Mouse (Mus musculus): Measurements from ENCODE around the gene Bud23. TPM values are rescaled to one million over a fixed set of nuclear protein-coding genes. Genes with fewer than 3 reads are reported as not detected.
"Not testable (repeated sequence)": the region's sequence is repeated elsewhere in the genome, so short reads cannot be mapped to it uniquely, and the experiment has no call there.

Gene Bud23
- polyA plus RNA-seq, 1 experiment from 2014 or later = 179 TPM

DNA sequence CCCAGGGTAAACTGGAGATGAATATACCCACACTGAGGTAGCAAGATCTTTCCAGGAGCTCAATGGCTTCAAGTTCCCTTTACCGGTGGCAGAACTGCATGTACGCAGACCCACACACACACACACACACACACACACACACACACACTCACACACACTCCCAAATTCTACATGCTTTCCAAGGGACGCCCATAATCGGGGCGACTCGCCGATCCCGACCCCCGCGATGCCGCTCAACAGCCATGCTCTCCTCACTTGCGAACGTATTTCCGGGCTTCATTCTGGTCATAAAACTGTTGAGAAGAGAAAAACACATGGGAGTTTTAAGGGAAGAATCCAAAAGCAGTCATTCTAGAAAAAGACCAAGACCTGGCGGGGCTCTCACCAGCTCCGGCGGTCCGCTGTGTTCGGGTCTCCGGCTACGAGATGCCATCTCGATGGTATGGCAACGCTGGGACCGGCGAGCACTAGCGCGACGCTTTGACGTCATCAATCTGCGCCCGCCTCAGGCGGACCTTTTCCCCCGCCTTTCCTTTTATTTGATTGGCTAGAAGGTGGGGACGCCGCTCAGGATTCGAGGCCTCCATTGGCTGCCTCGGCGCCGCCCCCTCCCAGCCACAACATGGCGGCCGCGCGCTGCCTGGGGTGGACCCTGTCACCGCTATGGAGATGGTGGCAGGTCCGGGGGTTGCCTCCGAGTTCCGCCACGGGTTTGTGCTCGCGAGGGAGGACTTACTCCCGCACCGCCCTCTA is 954 bp downstream of the Bud23 start, which contains the start of gene Dnajc30:
TSS of gene Dnajc30 (plus strand) at position 574 of the 753 bp plus-strand sequence.
- Histone ChIP-seq H3K27ac (replicated peaks) (peak within 1 kb of the TSS; percentile 87), H3K9me3 (replicated peaks) (no peaks in the 10 kb centered on the region), H3K27me3 (ENCODE audit: low read depth, poor library complexity, severe bottlenecking) (no peaks in the 10 kb centered on the region), H3K4me1 (peaks cover 27% of the 10 kb centered on the region), H3K4me3 (peak within 1 kb of the TSS; percentile 88), H3K36me3 (peaks cover 63% of the 10 kb centered on the region)
- peak; percentile 97 for DNase-seq (ENCODE audit: low spot score)
- WGBS = under 1% methylated on average over 52 of the region's 52 CpGs

DNA sequence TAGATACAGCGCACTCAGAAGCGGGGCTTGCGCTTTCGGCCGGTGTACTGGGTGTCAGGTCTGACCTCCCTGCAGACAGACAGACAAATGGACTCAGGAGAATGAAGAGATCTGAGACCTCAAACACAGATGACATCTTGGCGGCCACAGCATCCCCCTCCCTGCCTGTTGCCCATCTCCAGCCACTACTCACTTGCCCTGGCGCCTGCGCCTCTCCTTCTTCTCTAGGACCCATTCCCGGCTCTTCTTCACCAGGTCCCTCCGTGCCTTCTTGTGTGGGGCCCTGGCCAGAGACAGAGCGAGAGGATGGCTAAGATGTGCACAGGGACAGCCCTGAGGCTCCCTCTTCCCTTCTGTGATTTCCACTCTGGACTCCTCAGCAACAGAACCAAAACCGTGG is 11.4 kb downstream of the Bud23 start:
- no peak for DNase-seq (ENCODE audit: low spot score)
- no peak overlapping the region for H3K27ac ChIP-seq (replicated peaks)
- no peak overlapping the region for H3K4me3 ChIP-seq
- H3K27me3 ChIP-seq (ENCODE audit: low read depth, poor library complexity, severe bottlenecking) = no peaks in the 10 kb centered on the region
- no peaks in the 10 kb centered on the region for H3K4me1 ChIP-seq
- H3K36me3 ChIP-seq = peaks cover 97% of the 10 kb centered on the region
- H3K9me3 ChIP-seq (replicated peaks) = no peaks in the 10 kb centered on the region
- 94% methylated on average over 12 of the region's 12 CpGs for WGBS

DNA sequence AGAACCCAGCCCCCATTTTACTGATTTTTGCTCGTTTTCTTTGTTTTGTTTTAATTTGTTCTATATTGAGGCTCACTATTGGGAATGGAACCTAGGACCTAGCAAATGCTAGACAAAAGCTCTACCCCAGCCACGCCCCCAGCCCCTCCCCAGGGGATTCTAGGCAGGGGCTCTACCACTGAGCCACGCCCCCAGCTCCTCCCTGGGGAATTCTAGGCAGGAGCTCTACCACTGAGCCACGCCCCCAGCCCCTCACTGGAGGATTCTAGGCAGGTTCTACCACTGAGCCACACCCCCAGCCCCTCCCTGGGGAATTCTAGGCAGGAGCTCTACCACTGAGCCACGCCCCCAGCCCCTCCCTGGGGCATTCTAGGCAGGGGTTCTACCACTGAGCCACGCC is 15.5 kb downstream of the Bud23 start:
- not testable (repeated sequence) for H3K9me3 ChIP-seq (replicated peaks); DNase-seq (ENCODE audit: low spot score); H3K27me3 ChIP-seq (ENCODE audit: low read depth, poor library complexity, severe bottlenecking); H3K4me1 ChIP-seq; H3K4me3 ChIP-seq; H3K27ac ChIP-seq (replicated peaks)
- WGBS = 92% methylated on average over 6 of the region's 6 CpGs
- H3K36me3 ChIP-seq = peaks cover 79% of the 10 kb centered on the region

DNA sequence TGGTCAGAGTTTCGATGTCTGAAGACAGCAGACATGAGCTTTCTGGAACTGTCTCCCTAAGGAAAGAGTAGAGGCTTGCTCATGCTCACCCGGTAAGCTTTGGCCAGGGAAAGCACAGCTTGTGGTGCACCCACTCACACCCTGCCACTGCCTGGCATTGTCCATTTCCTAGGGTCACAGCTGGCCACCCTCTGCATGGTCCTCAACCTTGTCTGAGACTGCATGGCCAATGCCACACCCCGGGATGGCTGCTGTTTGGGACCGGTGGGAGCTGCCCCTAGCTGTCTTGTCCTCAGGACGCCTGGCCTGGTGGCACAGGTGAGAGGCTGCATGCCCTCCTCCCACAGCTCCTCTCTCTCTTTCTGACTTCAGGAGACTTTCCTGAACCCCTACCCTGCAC is 16.2 kb downstream of the Bud23 start:
- 96% methylated on average over 5 of the region's 5 CpGs for WGBS

DNA sequence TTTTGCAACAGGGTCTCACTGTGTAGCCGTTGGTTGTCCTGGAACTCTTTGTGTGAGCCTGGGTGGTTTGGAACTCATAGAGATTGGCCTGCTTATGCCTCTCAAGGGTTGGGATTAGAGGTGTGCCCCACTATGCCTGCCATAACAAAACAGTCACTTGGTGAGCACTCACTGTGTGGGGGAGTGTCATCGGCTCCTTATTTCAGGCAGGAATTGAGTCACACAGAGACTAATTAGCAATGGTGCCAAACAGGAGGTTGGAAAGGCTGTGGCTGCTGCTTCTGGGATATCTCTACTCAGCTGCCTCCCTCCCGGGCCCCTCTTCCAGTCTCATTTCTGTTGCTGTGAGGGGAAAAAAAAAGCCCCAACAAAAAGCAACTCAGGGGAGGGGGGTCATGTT is 20.2 kb downstream of the Bud23 start:
- H3K9me3 ChIP-seq (replicated peaks) = no peaks in the 10 kb centered on the region
- H3K36me3 ChIP-seq = peaks cover 41% of the 10 kb centered on the region
- H3K4me3 ChIP-seq = no peak overlapping the region
- no peaks in the 10 kb centered on the region for H3K27me3 ChIP-seq (ENCODE audit: low read depth, poor library complexity, severe bottlenecking)
- 85% methylated on average over 3 of the region's 3 CpGs for WGBS
- no peak overlapping the region for H3K27ac ChIP-seq (replicated peaks)
- H3K4me1 ChIP-seq = peaks cover 21% of the 10 kb centered on the region
- DNase-seq (ENCODE audit: low spot score) = no peak

More for the DNA sequence above, 16.2 kb downstream of the Bud23 start:
- Histone ChIP-seq H3K4me3 (no peak overlapping the region), H3K36me3 (peaks cover 75% of the 10 kb centered on the region), H3K27ac (replicated peaks) (no peak overlapping the region), H3K4me1 (no peaks in the 10 kb centered on the region), H3K9me3 (replicated peaks) (no peaks in the 10 kb centered on the region), H3K27me3 (ENCODE audit: low read depth, poor library complexity, severe bottlenecking) (no peaks in the 10 kb centered on the region)
- DNase-seq (ENCODE audit: low spot score) = no peak

DNA sequence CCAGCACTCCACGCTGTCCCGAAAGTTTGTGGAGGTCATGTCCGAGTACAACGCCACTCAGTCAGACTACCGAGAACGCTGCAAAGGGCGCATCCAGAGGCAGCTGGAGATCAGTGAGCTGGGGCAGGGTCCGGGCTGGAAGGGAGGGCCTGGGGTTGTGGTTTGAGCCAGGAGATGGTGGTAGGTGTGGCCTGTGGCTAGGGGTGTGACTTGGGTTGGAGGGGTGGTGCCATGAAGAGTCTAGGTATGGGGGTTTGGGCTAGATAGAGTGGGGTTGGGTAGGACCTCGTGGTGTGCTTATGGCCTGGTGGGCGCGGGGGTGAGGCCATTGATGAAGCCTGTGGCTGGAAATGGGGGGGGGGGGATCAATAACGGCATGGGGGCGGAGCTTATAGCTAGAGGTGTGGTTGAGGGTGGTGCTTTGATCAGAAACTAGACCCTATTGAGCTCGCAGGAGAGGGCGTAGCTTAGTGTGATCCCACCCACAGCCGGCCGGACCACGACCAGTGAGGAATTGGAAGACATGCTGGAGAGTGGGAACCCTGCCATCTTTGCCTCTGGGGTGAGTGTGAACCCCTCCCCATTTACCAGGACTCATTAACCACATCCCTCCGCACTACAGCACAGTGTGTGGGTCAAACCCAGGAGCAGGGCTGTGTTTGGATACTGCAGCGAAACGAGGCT is 22.5 kb downstream of the Bud23 start:
- DNase-seq (ENCODE audit: low spot score) = no peak
- Histone ChIP-seq H3K36me3 (peaks cover 33% of the 10 kb centered on the region), H3K4me3 (0 out of 2 replicates have a peak overlapping the region, but pooled peaks have one; percentile 14), H3K27me3 (ENCODE audit: low read depth, poor library complexity, severe bottlenecking) (no peaks in the 10 kb centered on the region), H3K4me1 (peaks cover 21% of the 10 kb centered on the region), H3K9me3 (replicated peaks) (no peaks in the 10 kb centered on the region), H3K27ac (replicated peaks) (no peak overlapping the region)
- WGBS = 25% methylated on average over 21 of the region's 21 CpGs

DNA sequence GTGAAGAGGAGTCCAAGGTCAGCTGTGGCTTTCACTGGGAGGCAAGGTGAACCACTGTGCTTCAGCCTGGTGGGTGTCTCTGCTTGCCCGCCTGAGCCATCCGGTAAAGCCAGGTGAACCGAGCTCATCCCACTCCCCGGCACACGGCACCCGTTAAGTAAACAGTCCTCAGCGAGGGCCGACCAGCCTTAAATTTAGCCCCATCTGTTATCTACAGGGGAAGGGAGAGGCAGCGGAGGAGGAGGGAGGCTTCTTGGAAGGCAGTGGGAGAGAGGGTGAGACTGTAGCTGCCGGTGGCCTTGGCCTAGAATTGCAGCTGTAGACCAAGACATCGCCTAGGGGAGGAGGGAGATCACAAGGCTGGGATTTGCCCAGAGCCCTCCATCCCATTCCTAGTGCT is 24.0 kb downstream of the Bud23 start:
- H3K27ac ChIP-seq (replicated peaks) = peak overlapping the region; percentile 65

DNA sequence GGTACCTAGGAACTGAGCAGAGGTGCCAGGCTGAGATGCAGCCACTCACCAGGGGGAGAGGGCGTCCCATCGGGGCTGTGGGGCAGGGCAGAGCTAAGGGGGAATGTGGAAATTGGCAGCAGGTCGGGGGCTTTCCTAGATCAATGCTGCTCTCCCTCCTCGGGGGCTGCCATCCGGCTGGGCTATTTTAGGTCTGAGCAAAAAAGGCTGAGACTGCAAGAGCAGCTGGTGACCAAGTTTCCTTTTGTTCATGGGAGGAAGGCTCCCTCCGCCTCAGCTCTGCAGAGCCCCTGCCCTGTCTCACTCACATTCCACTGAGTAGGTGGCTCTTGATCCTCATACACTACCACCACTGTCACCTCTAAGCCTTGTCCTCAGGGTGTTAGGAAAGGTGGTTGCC is 24.7 kb downstream of the Bud23 start:
- no peak overlapping the region for H3K4me3 ChIP-seq
- no peaks in the 10 kb centered on the region for H3K27me3 ChIP-seq (ENCODE audit: low read depth, poor library complexity, severe bottlenecking)
- H3K9me3 ChIP-seq (replicated peaks) = no peaks in the 10 kb centered on the region
- 52% methylated on average over 6 of the region's 6 CpGs for WGBS
- H3K36me3 ChIP-seq = peaks cover 22% of the 10 kb centered on the region
- no peak for DNase-seq (ENCODE audit: low spot score)
- H3K27ac ChIP-seq (replicated peaks) = peak overlapping the region; percentile 65
- H3K4me1 ChIP-seq = peaks cover 21% of the 10 kb centered on the region

More for the DNA sequence above, 24.0 kb downstream of the Bud23 start:
- Histone ChIP-seq H3K36me3 (peaks cover 29% of the 10 kb centered on the region), H3K9me3 (replicated peaks) (no peaks in the 10 kb centered on the region), H3K4me3 (no peak overlapping the region), H3K4me1 (peaks cover 21% of the 10 kb centered on the region), H3K27me3 (ENCODE audit: low read depth, poor library complexity, severe bottlenecking) (no peaks in the 10 kb centered on the region)
- 85% methylated on average over 11 of the region's 11 CpGs for WGBS
- no peak for DNase-seq (ENCODE audit: low spot score)

DNA sequence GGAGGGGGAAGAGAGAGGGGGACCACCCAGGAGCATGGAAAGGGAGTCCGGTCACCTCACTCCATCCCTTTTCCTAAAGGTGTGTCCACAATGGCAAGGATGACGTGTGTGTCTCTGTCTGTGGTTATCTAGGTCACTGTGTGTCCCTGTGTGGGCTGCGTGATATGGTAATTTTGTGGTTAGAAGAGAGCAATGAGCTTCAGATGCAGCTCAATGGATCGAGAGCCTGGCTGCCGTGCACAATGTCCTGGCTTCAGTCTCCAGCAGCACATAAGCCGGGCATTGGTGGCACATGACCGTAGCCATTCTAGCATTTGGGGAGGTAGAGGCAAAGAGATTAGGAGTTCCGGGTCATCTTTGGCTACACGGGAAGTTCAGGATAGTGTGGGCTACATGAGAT is 25.2 kb downstream of the Bud23 start:
- H3K4me3 ChIP-seq = no peak overlapping the region
- peaks cover 19% of the 10 kb centered on the region for H3K36me3 ChIP-seq
- DNase-seq (ENCODE audit: low spot score) = no peak
- WGBS = 86% methylated on average over 9 of the region's 9 CpGs
- H3K27ac ChIP-seq (replicated peaks) = no peak overlapping the region
- H3K4me1 ChIP-seq = peaks cover 21% of the 10 kb centered on the region
- H3K9me3 ChIP-seq (replicated peaks) = 0 out of 2 replicates have a peak, but pooled peaks cover 4% of the 10 kb centered on the region
- H3K27me3 ChIP-seq (ENCODE audit: low read depth, poor library complexity, severe bottlenecking) = no peaks in the 10 kb centered on the region

DNA sequence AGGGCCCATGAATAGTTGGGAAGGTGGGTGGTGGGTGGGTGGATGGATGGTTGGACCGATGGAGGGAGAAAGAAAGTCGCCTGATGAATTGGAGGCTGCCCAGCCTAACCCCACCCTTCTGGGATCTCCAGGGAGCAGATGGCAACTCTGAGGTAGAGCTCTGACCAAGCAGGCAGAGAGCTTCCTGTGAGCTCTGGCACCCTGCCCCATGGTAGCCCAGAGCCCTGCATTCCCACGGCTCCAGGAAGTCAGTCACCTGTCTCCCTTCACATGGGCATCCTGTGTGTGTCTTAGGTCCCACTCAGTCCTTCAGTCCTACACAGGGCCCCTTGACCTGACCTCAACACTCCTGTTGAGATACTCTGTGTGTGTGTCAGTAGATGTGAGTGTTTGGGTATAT is 26.8 kb downstream of the Bud23 start:
- Histone ChIP-seq H3K27me3 (ENCODE audit: low read depth, poor library complexity, severe bottlenecking) (no peaks in the 10 kb centered on the region), H3K9me3 (replicated peaks) (0 out of 2 replicates have a peak, but pooled peaks cover 12% of the 10 kb centered on the region), H3K27ac (replicated peaks) (no peak overlapping the region), H3K4me1 (peaks cover 21% of the 10 kb centered on the region), H3K4me3 (no peak overlapping the region), H3K36me3 (peaks cover 16% of the 10 kb centered on the region)
- WGBS = 90% methylated on average over 3 of the region's 3 CpGs
- no peak for DNase-seq (ENCODE audit: low spot score)

DNA sequence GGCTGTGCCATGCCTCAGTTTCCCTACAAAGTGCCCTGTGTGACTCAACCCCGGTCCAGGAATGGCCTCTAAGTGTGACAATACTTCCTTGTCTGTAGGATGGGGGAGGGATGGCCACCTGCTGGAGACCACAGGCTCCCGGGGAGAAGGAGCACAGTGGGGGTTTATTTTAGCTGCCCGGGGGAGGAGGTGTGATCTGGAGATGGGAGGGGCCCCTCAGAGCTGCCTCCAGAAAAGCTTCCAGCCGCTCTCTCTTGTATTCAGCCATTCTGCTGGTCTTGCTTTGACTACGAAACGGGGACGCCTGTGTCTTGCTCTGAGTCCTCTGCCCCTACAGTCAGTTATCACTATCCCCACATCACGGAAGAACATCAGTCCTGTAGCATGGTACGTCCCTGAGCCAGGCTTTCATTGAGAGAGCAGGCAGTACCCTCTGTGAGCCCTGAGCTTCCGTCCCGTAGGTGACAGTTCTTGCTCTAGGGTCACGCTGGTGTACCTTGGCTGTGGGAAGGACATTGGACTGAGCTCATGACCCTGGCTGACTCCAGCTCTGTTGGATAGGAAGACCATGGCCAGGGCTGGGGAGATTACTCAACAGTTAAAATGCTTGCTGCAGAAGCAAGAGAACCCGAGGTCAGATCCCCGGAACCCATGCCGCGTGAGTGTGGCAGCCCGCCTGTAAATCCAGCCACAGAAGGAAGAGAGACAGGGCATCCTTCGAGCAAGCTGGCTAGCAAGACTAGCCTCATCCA is 29.0 kb downstream of the Bud23 start:
- DNase-seq (ENCODE audit: low spot score) = no peak
- Histone ChIP-seq H3K4me3 (no peak overlapping the region), H3K36me3 (peaks cover 12% of the 10 kb centered on the region), H3K27ac (replicated peaks) (no peak overlapping the region), H3K9me3 (replicated peaks) (peaks cover 12% of the 10 kb centered on the region; the same call in 1 of the 2 replicates), H3K27me3 (ENCODE audit: low read depth, poor library complexity, severe bottlenecking) (no peaks in the 10 kb centered on the region), H3K4me1 (peaks cover 7% of the 10 kb centered on the region; the same call in 1 of the 2 replicates)
- WGBS = 66% methylated on average over 18 of the region's 18 CpGs

DNA sequence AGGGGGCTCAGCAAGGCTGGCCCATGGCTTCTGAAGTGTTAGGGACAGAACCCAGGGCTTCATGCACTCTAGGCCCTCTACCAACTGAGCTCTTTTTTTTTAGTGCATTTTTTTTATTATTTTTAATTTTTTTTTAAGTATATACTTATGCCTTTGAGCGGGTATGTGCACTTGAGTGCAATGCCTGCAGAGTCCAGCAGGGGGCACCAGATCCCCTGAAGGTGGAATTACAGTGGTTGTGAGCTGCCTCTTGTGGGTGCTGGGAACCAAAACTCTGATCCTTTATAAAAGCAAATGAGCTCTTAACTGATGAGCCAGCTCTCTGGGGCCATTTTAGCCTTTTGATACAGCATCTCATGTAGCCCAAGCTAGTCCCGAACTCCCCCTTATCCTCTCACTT is 30.2 kb downstream of the Bud23 start:
- H3K27me3 ChIP-seq (ENCODE audit: low read depth, poor library complexity, severe bottlenecking) = no peaks in the 10 kb centered on the region
- peaks cover 15% of the 10 kb centered on the region for H3K36me3 ChIP-seq
- H3K4me1 ChIP-seq = no peaks in the 10 kb centered on the region
- DNase-seq (ENCODE audit: low spot score) = no peak
- no peak overlapping the region for H3K27ac ChIP-seq (replicated peaks)
- WGBS = 97% methylated on average over 2 of the region's 2 CpGs
- peaks cover 12% of the 10 kb centered on the region; the same call in 1 of the 2 replicates for H3K9me3 ChIP-seq (replicated peaks)
- no peak overlapping the region for H3K4me3 ChIP-seq

Data from midbrain, embryonic 10.5 days (tissue).